Mouse (Mus musculus): ENCODE data around the gene Rps11.

- TF ChIP-seq GATA1 (IDR thresholded peaks at IDR 0.05; ENCODE audit: low read length) (no peak), TAL1 (IDR thresholded peaks at IDR 0.05; ENCODE audit: low read length) (no peak)
These were observed 38.2 kb downstream of the Rps11 start for GRCm38 (mm10) chr7:45086084-45086483.
